Mouse (Mus musculus) liver, postnatal 0 days (tissue): ENCODE measurements around the gene Ntrk3.

Experiments used
- CTCF ChIP-seq: sonication (generic); IDR thresholded peaks from 2 replicates; pipeline ENCODE4 v1.5.1; 2016; ENCODE audit warnings: antibody characterized with exemption, low read depth
- EP300 ChIP-seq: IDR thresholded peaks from 2 replicates; pipeline ENCODE4 v1.6.1; 2016; ENCODE audit warnings: antibody characterized with exemption, low read depth, mild to moderate bottlenecking

DNA sequence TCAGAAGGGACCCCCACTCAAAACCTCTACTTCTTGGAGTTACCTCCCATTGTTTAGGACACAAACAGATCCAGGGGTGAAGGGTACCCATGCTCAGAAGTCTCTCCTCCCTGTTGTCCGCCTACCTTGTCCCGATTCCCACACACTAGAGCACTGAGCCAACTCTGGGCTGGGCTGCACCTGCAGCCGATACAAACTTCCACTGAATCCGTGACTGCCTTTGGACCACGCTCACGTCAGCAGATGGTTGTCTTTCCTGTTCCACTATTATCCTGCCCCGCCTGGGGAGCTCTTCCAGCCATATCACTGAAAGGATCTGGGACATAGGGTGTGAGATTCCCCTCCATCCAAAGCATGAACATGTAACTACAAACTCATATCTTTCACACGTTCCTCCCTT is 188.4 kb downstream of the Ntrk3 start:
- TF ChIP-seq CTCF (no peak), EP300 (no peak)
